ENCODE assay signal across 9 mouse cellular contexts in the genomic region with DNA sequence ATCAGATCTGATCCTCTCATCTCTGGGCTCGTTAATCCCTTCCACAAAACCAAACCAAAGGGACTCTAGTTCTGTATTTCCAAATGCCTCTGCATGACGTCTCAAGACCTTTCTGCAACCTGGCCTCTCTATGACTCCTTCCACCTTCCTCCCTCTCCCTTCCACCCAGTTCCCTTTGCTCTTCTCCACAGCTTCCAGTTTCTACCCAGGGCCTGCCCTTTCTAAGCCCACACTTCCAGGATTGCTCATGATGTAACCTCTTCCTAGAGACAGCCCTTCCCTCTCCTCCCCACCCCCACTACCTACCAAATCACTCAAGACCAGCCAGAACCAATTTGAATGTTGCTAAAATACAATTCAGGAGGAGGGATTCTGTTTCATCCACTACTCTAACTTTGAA. TPM values are rescaled to one million over a fixed set of nuclear protein-coding genes. Genes with fewer than 3 reads are reported as not detected.
DNase-seq lines count a peak whose midpoint lies in the region; ATAC-seq lines count a peak whose summit lies in the region.
"Had no signal": no experiment of that assay in that cellular context is flagged by ENCODE, and none has a peak within 500 bp of the region (broad histone marks: within the 10 kb centered on the region; RNA-seq: fewer than 3 reads in every experiment).

No protein-coding gene starts in this region.

- peak; percentile 25 for DNase-seq in adrenal gland, postnatal 10 days
- DNase-seq in adrenal gland, postnatal 25 days: no peak
- no peak for DNase-seq in kidney, postnatal 10 days
- no peak for DNase-seq in layer of hippocampus, postnatal 14 days (ENCODE audit: low spot score in 2 of 2)
- no peak for DNase-seq in spleen, adult 12 weeks (ENCODE audit: low spot score)
- DNase-seq: kidney, adult 8-10 months had no signal

- H3K4me1 ChIP-seq in kidney, embryonic 14.5 days (ENCODE audit: control insufficient read depth, insufficient read depth, low read length): peaks cover 42% of the 10 kb centered on the region
- peaks cover 62% of the 10 kb centered on the region for H3K4me1 ChIP-seq in heart, embryonic 16.5 days (ENCODE audit: control insufficient read depth, insufficient read depth, low read length)
- peaks cover 71% of the 10 kb centered on the region for H3K4me1 ChIP-seq in megakaryocyte, embryonic 14.5 days

- no peak overlapping the region for H3K9ac ChIP-seq in kidney, embryonic 14.5 days (ENCODE audit: low read depth, low read length)
- H3K9ac ChIP-seq in heart, embryonic 16.5 days (ENCODE audit: low read length): peak overlapping the region; percentile 14; the same call in 1 of the 2 replicates

- H3K4me2 ChIP-seq in kidney, embryonic 14.5 days (replicated peaks; ENCODE audit: low read depth, low read length): peak overlapping the region; percentile 63; the same call in 1 of the 2 replicates
- H3K4me2 ChIP-seq in heart, embryonic 16.5 days (ENCODE audit: low read depth, low read length): peak overlapping the region; percentile 91

- no peaks in the 10 kb centered on the region for H3K27me3 ChIP-seq in kidney, embryonic 14.5 days (ENCODE audit: control insufficient read depth, insufficient read depth, low read length)
- H3K27me3 ChIP-seq in heart, embryonic 16.5 days (ENCODE audit: control insufficient read depth, insufficient read depth, low read length): no peaks in the 10 kb centered on the region
- H3K27me3 ChIP-seq in megakaryocyte, embryonic 14.5 days (replicated peaks): peaks cover 9% of the 10 kb centered on the region

- H3K9me3 ChIP-seq in kidney, embryonic 14.5 days (ENCODE audit: control insufficient read depth, low read length): no peaks in the 10 kb centered on the region
- H3K9me3 ChIP-seq in heart, embryonic 16.5 days (replicated peaks; ENCODE audit: control insufficient read depth, low read length): no peaks in the 10 kb centered on the region
- no peaks in the 10 kb centered on the region for H3K9me3 ChIP-seq in megakaryocyte, embryonic 14.5 days

- 60% methylated on average over 2 of the region's 2 CpGs for WGBS in kidney, embryonic 14.5 days
- 49% methylated on average over 2 of the region's 2 CpGs for WGBS in heart, embryonic 16.5 days

- H3K36me3 ChIP-seq in kidney, embryonic 14.5 days (ENCODE audit: control insufficient read depth, insufficient read depth, low read length): no peaks in the 10 kb centered on the region
- no peaks in the 10 kb centered on the region for H3K36me3 ChIP-seq in heart, embryonic 16.5 days (ENCODE audit: control insufficient read depth, insufficient read depth)
- H3K36me3 ChIP-seq in megakaryocyte, embryonic 14.5 days (replicated peaks; ENCODE audit: low read length): peaks cover 40% of the 10 kb centered on the region

- ATAC-seq in kidney, embryonic 14.5 days (ENCODE audit: low FRiP score, low TSS enrichment): no peak
- ATAC-seq in heart, embryonic 16.5 days (replicated peaks; ENCODE audit: extremely low read depth, insufficient read depth, low FRiP score): no peak

- H3K4me3 ChIP-seq in kidney, embryonic 14.5 days (ENCODE audit: low read length): no peak overlapping the region
- H3K4me3 ChIP-seq in heart, embryonic 16.5 days (ENCODE audit: low read length): no peak overlapping the region
- H3K4me3 ChIP-seq in megakaryocyte, embryonic 14.5 days (replicated peaks): peak overlapping the region; percentile 42

- H3K27ac ChIP-seq in kidney, embryonic 14.5 days (ENCODE audit: low read depth, low read length): no peak overlapping the region
- H3K27ac ChIP-seq in heart, embryonic 16.5 days (ENCODE audit: low read length): peak overlapping the region; percentile 11

RNA-seq across cellular contexts. Expression of gene Sec24b, which starts 2.9 kb away (rescaled TPM):
- 10 to 100 TPM; 48.8 to 59.3 TPM for total RNA-seq in adrenal gland, postnatal 10 days (2021)
- total RNA-seq in adrenal gland, postnatal 25 days (2021): 75.9 and 77.0 TPM in 2 replicates
- 26.2 and 40.4 TPM in 2 replicates for polyA plus RNA-seq in kidney, embryonic 14.5 days (2014; fragmentation: Nextera tagmentation; extraction: Ambion mirVana)
- polyA plus RNA-seq in heart, embryonic 16.5 days (2015; fragmentation: Nextera tagmentation; extraction: Ambion mirVana): 24.7 and 25.8 TPM in 2 replicates
- polyA plus RNA-seq in megakaryocyte, embryonic 14.5 days (2012; ENCODE audit: insufficient read depth, low replicate concordance): 52.7 and 60.4 TPM in 2 replicates
- 10 to 100 TPM; 59.4 to 60.7 TPM for total RNA-seq in layer of hippocampus, postnatal 14 days (2021)
